In genomic region chr11:84978113-84978512, GRCm38 (mm10) we compare ENCODE assay signal across 9 mouse cellular contexts. TPM values are rescaled to one million over a fixed set of nuclear protein-coding genes. Genes with fewer than 3 reads are reported as not detected.
DNase-seq lines count a peak whose midpoint lies in the region; ATAC-seq and TF ChIP-seq lines count a peak whose summit lies in the region.
"Had no signal": no experiment of that assay in that cellular context is flagged by ENCODE, and none has a peak within 500 bp of the region (broad histone marks: within the 10 kb centered on the region; RNA-seq: fewer than 3 reads in every experiment).

No protein-coding gene starts in this region.

- DNase-seq in CD4-positive, CD25-positive, alpha-beta regulatory T cell, adult 2 months (ENCODE audit: low read depth, low spot score), result peak; percentile 13
- peak in 1 of 2 experiments; percentile 29 for DNase-seq in layer of hippocampus, adult 2 months (ENCODE audit: low spot score in 2 of 2)
- no peak for DNase-seq in layer of hippocampus, adult 9-11 months
- peak; percentile 51 to 54 for DNase-seq in adrenal gland, postnatal 36 days
- DNase-seq in kidney, adult 9 months, result peak; percentile 75
- peak; percentile 54 for DNase-seq in neural tube, embryonic 11.5 days (ENCODE audit: low spot score)
- no peak for DNase-seq in Muller cell, postnatal 12 days (ENCODE audit: inconsistent ontology term)

- H3K4me2 ChIP-seq in neural tube, embryonic 11.5 days (ENCODE audit: low read depth), result no peak overlapping the region

- 47% methylated on average over 2 of the region's 2 CpGs for WGBS in neural tube, embryonic 11.5 days

- H3K36me3 ChIP-seq in neural tube, embryonic 11.5 days (ENCODE audit: control insufficient read depth, insufficient read depth, low read length), result no peaks in the 10 kb centered on the region

- TF ChIP-seq CTCF in layer of hippocampus, adult 2 months (conservative IDR thresholded peaks at IDR 0.05), result peak; percentile 86

- H3K9ac ChIP-seq in neural tube, embryonic 11.5 days (ENCODE audit: low read length), result no peak overlapping the region

- no peak for ATAC-seq in CD4-positive, CD25-positive, alpha-beta regulatory T cell, adult 4 months
- no peak for ATAC-seq in neural tube, embryonic 11.5 days (ENCODE audit: insufficient read depth, low FRiP score, low TSS enrichment)

- H3K4me1 ChIP-seq in neural tube, embryonic 11.5 days (ENCODE audit: control insufficient read depth, insufficient read depth, low read length), result no peaks in the 10 kb centered on the region

- no peaks in the 10 kb centered on the region for H3K9me3 ChIP-seq in neural tube, embryonic 11.5 days (ENCODE audit: control insufficient read depth, low read length)

- no peak overlapping the region for H3K27ac ChIP-seq in layer of hippocampus, adult 2 months
- no peak overlapping the region for H3K27ac ChIP-seq in neural tube, embryonic 11.5 days (ENCODE audit: low read depth, low read length)

- no peaks in the 10 kb centered on the region for H3K27me3 ChIP-seq in neural tube, embryonic 11.5 days (ENCODE audit: control insufficient read depth, insufficient read depth, low read length)

- H3K4me3 ChIP-seq in layer of hippocampus, adult 2 months, result no peak overlapping the region
- no peak overlapping the region for H3K4me3 ChIP-seq in neural tube, embryonic 11.5 days (ENCODE audit: low read depth, low read length)
- H3K4me3 ChIP-seq: erythroblast, embryonic 14.5 days had no signal

RNA-seq across cellular contexts. Expression of gene Car4, which starts 20.5 kb away (rescaled TPM):
- polyA plus RNA-seq in CD4-positive, CD25-positive, alpha-beta regulatory T cell, adult 4 months (2017; shearing (Covaris generic)), result not detected
- 10 to 100 TPM; 67.0 to 73.9 TPM for total RNA-seq in layer of hippocampus, adult 2 months (2021)
- 10 to 100 TPM in 1 of 2 experiments, 1 to 10 TPM in 1; 7.3 to 11.7 TPM for total RNA-seq in adrenal gland, postnatal 36 days (2021)
- 2.0 and 2.9 TPM in 2 replicates for polyA plus RNA-seq in neural tube, embryonic 11.5 days (2014; fragmentation: Nextera tagmentation; extraction: Ambion mirVana)
- polyA plus RNA-seq: erythroblast, embryonic 14.5 days had no signal

Comparison
In these comparisons a context has a peak if more than half of its experiments do, and no peak if none do; other contexts are left out.
1. DNase-seq: peak in CD4-positive, CD25-positive, alpha-beta regulatory T cell, adult 2 months (single experiment), adrenal gland, postnatal 36 days (2 of 2), kidney, adult 9 months (single experiment) and neural tube, embryonic 11.5 days (single experiment); none in layer of hippocampus, adult 9-11 months (single experiment) and Muller cell, postnatal 12 days (single experiment).
2. RNA of gene Car4, which starts 20.5 kb away (total RNA-seq): 67.0 to 73.9 TPM in layer of hippocampus, adult 2 months; 7.3 to 11.7 TPM in adrenal gland, postnatal 36 days; every median in the first group is over 4 times any median in the second.